Mouse (Mus musculus): Measurements from ENCODE around the gene Nudcd2. TPM values are rescaled to one million over a fixed set of nuclear protein-coding genes. Genes with fewer than 3 reads are reported as not detected.

Gene Nudcd2
- polyA plus RNA-seq, 1 experiment = 10.1 TPM

GRCm38 (mm10) chr11:40753836-40754235 is 20.4 kb downstream of the Nudcd2 start:
- WGBS = 76% methylated on average over 6 of the region's 6 CpGs
- no peak for DNase-seq (ENCODE audit: low read depth, low spot score)

- 1% methylated on average over 19 of the region's 19 CpGs for WGBS
Measured at GRCm38 (mm10) chr11:40754664-40755107, 21.2 kb downstream of the Nudcd2 start.

GRCm38 (mm10) chr11:40755109-40755627 is 21.7 kb downstream of the Nudcd2 start, which contains the start of gene Ccng1:
Gene Ccng1, minus strand, starts transcription at chr11:40755311.
- WGBS = 1% methylated on average over 25 of the region's 25 CpGs
- peak; percentile 96 for DNase-seq (ENCODE audit: low read depth, low spot score)

More at GRCm38 (mm10) chr11:40754664-40755107, 21.2 kb downstream of the Nudcd2 start:
- no peak for DNase-seq (ENCODE audit: low read depth, low spot score)

GRCm38 (mm10) chr11:40755968-40756367 is 22.5 kb downstream of the Nudcd2 start:
- WGBS = 93% methylated on average over 8 of the region's 8 CpGs
- DNase-seq (ENCODE audit: low read depth, low spot score) = no peak

- no peak for DNase-seq (ENCODE audit: low read depth, low spot score)
- 83% methylated on average over 8 of the region's 8 CpGs for WGBS
Measured at GRCm38 (mm10) chr11:40759896-40760295, 26.4 kb downstream of the Nudcd2 start.

- 17% methylated on average over 2 of the region's 2 CpGs for WGBS
- no peak for DNase-seq (ENCODE audit: low read depth, low spot score)
Measured at GRCm38 (mm10) chr11:40763395-40763794, 29.9 kb downstream of the Nudcd2 start.

- WGBS = 75% methylated on average over 4 of the region's 4 CpGs
- DNase-seq (ENCODE audit: low read depth, low spot score) = no peak
Measured at GRCm38 (mm10) chr11:40764690-40765089, 31.2 kb downstream of the Nudcd2 start.

GRCm38 (mm10) chr11:40775315-40776269 is 42.1 kb downstream of the Nudcd2 start:
- whole genome bisulfite sequencing = 45% methylated on average over 12 of the region's 12 CpGs
- DNase-seq (ENCODE audit: low read depth, low spot score) = peak; percentile 25

- WGBS = 60% methylated on average over 2 of the region's 2 CpGs
- no peak for DNase-seq (ENCODE audit: low read depth, low spot score)
Measured at GRCm38 (mm10) chr11:40781857-40782256, 48.4 kb downstream of the Nudcd2 start.

- WGBS = 97% methylated on average over 1 of the region's 1 CpGs
- no peak for DNase-seq (ENCODE audit: low read depth, low spot score)
Measured at GRCm38 (mm10) chr11:40783346-40783745, 49.9 kb downstream of the Nudcd2 start.

GRCm38 (mm10) chr11:40784326-40784725 is 50.9 kb downstream of the Nudcd2 start:
- no peak for DNase-seq (ENCODE audit: low read depth, low spot score)
- 76% methylated on average over 8 of the region's 8 CpGs for WGBS

GRCm38 (mm10) chr11:40786900-40787299 is 53.4 kb downstream of the Nudcd2 start:
- no peak for DNase-seq (ENCODE audit: low read depth, low spot score)
- 65% methylated on average over 2 of the region's 2 CpGs for WGBS

Other genes starting within 250 kb of the Nudcd2 start
- gene Mat2b, start 38.5 kb upstream of the Nudcd2 start, polyA plus RNA-seq (2012; rRNA removed) = 30.4 and 38.7 TPM in 2 replicates
- 6.4 and 6.9 TPM in 2 replicates for gene Hmmr, start 245 bp upstream of the Nudcd2 start, polyA plus RNA-seq (2012; rRNA removed)
- gene Ccng1, start 21.6 kb downstream of the Nudcd2 start, polyA plus RNA-seq (2012; rRNA removed) = 8.4 and 11.3 TPM in 2 replicates